Mouse (Mus musculus): Measurements from ENCODE around the gene Olfr329-ps.
"Not testable (repeated sequence)": the region's sequence is repeated elsewhere in the genome, so short reads cannot be mapped to it uniquely, and the experiment has no call there.

GRCm38 (mm10) chr11:58518916-58519315, 27.3 kb downstream of the Olfr329-ps start:
- TF ChIP-seq CTCF (IDR thresholded peaks at IDR 0.05; ENCODE audit: borderline replicate concordance, insufficient read depth, low read depth, low read length); POLR2A (IDR thresholded peaks at IDR 0.05; ENCODE audit: borderline replicate concordance, insufficient read depth, low read length): not testable (repeated sequence)

Data from cerebellum, adult 2 months (tissue).